Mouse (Mus musculus) embryonic fibroblast, embryonic 13.5 days (primary cell): ENCODE measurements around the gene Galntl6.

ENCODE experiments used
- CTCF ChIP-seq: IDR thresholded peaks from 2 replicates; pipeline ENCODE4 v1.5.1; 2011; ENCODE audit warnings: mild to moderate bottlenecking, control low read depth, low read length, moderate library complexity, borderline replicate concordance; ENCODE audit not compliant: insufficient read depth
- POLR2A ChIP-seq: IDR thresholded peaks from 2 replicates; pipeline ENCODE4 v1.6.1; 2011; ENCODE audit warnings: low read depth, mild to moderate bottlenecking, control low read depth, low read length, moderate library complexity

DNA sequence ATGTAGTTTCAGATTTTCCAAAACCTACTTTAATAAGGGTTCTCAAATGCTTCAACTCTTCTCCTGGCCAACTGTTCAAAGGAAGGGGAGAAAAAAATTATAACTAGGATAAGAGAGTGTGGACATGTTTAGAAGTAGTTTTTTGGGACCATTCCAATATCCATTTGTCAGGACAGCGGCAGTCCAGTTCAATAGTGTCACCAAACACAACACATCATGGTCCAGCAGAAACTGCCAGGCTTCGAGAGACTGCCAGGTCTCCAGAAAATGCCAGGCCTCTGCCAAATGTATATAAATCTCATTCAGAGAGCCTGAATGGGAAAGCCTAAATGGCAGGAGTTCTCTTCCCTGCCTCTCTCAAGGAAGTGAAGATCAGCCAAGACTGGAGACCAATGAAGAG is 469.7 kb downstream of the Galntl6 start:
- TF ChIP-seq CTCF: no peak
- no peak for TF ChIP-seq POLR2A
